Mouse (Mus musculus): ENCODE measurements at regions not wholly inside any gene's neighbourhood (a gene's known extent, or its start where the extent isn't known, plus 50 kb on each side); places are given as distances from the start of the nearest gene placed in this dataset.
A peak's percentile ranks its signal among the peaks of the same experiment; 100 is the strongest.
"Not testable (repeated sequence)": the region's sequence is repeated elsewhere in the genome, so short reads cannot be mapped to it uniquely, and the experiment has no call there.

DNA sequence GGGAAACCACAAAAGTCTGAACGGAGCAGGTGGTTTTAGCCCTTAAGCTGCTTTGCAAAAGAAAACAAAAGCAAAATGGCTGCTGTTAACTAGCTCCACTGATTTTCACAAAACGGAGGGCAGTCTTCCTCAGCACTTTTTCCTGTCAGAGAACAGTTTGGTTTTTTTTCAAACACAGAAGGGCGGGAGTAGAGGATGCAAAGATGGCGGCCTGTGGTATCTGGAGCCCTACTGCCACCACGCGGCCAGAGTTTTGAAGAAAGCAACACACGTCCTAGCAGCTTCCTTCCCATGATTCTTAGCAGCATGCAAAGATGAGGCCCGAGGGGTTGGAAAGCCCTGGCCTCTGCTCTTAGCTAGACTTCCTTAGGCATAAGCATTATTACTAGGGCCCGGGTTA is 191.6 kb upstream of the Olfr1324 start:
- Histone ChIP-seq H3K9me3 (no peaks in the 10 kb centered on the region), H3K27me3 (no peaks in the 10 kb centered on the region), H3K9ac (replicated peaks) (no peak overlapping the region), H3K27ac (0 out of 2 replicates have a peak overlapping the region, but pooled peaks have one; percentile 17), H3K4me2 (no peak overlapping the region), H3K4me3 (replicated peaks) (no peak overlapping the region), H3K36me3 (peaks cover 15% of the 10 kb centered on the region), H3K4me1 (replicated peaks) (no peaks in the 10 kb centered on the region)
- 60% methylated on average over 9 of the region's 9 CpGs for WGBS
- ATAC-seq (ENCODE audit: insufficient number of reproducible peaks, insufficient read depth, low FRiP score, low TSS enrichment, low read depth): no peak

DNA sequence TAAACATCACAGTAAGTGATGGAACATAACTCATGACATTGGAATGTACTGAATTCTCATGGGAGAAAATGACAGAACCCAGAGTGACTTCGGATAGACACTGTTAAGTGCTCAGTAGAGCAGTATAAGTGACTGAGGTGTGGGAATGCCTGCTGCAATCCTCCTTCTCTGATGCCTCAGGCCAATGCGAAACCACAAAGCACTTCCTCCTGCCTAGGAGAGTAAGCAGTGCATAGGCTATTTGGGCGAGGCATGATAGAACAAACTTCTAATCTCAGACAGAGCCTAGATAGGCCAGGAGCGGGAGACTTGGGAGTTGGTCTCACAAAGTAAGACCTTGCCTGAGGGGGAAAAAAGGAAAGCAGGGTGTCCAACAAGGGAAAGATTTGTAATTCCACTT is 190.6 kb upstream of the Olfr1324 start:
- Histone ChIP-seq H3K4me3 (replicated peaks) (no peak overlapping the region), H3K9me3 (no peaks in the 10 kb centered on the region), H3K9ac (replicated peaks) (no peak overlapping the region), H3K27me3 (no peaks in the 10 kb centered on the region), H3K36me3 (peaks cover 15% of the 10 kb centered on the region), H3K27ac (no peak overlapping the region), H3K4me2 (no peak overlapping the region), H3K4me1 (replicated peaks) (no peaks in the 10 kb centered on the region)
- no peak for ATAC-seq (ENCODE audit: insufficient number of reproducible peaks, insufficient read depth, low FRiP score, low TSS enrichment, low read depth)
- 86% methylated on average over 4 of the region's 4 CpGs for WGBS

DNA sequence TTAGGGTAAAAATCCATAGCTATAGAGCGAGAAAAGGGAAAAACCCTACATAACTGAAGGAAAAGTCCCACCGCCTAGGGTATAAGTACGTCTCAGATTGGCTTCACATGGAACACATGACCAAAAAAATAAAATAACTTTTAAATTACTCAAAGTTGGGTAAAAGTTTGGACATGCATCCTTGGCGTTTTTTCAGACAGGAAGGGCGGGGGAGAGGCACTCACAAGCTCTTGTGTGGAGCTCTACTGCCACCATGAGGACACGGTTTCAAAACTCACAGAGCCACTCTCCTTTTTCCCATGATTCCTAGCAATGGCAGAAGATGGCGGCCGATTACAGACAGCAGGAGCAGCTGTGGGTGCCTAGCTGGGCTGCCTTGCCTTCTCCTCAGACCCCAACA is 188.6 kb upstream of the Olfr1324 start:
- not testable (repeated sequence) for ATAC-seq (ENCODE audit: insufficient number of reproducible peaks, insufficient read depth, low FRiP score, low TSS enrichment, low read depth); H3K4me1 ChIP-seq (replicated peaks); H3K27me3 ChIP-seq; H3K9me3 ChIP-seq; H3K9ac ChIP-seq (replicated peaks); H3K27ac ChIP-seq; H3K4me3 ChIP-seq (replicated peaks)
- 68% methylated on average over 8 of the region's 8 CpGs for whole genome bisulfite sequencing
- peaks cover 18% of the 10 kb centered on the region for H3K36me3 ChIP-seq
- H3K4me2 ChIP-seq: 0 out of 2 replicates have a peak overlapping the region, but pooled peaks have one; percentile 24

DNA sequence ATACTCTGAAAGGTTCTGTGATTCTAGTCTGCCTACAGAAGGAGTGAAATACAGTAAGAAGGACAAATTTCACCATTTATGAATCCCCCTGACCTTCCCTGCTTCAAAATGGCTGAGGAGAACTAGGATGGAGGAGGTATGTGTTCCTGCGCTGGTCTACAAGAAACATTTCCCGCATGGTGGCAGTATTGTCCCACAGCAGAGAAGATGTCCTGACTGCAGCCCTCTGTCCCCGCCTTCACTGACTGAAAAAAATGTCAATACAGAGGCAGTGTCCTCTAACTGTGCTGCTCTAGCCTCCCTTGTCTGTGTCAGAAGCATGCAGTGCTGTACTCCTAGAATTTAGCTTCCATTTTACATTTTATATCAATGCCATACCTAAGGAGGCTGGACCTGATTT is 186.6 kb upstream of the Olfr1324 start:
- Histone ChIP-seq H3K36me3 (peaks cover 14% of the 10 kb centered on the region), H3K4me3 (replicated peaks) (0 out of 2 replicates have a peak overlapping the region, but pooled peaks have one; percentile 15)
- H3K4me1 ChIP-seq (replicated peaks); ATAC-seq (ENCODE audit: insufficient number of reproducible peaks, insufficient read depth, low FRiP score, low TSS enrichment, low read depth); H3K9me3 ChIP-seq; H3K27ac ChIP-seq; H3K9ac ChIP-seq (replicated peaks); H3K27me3 ChIP-seq; H3K4me2 ChIP-seq: not testable (repeated sequence)
- 55% methylated on average over 3 of the region's 3 CpGs for WGBS

DNA sequence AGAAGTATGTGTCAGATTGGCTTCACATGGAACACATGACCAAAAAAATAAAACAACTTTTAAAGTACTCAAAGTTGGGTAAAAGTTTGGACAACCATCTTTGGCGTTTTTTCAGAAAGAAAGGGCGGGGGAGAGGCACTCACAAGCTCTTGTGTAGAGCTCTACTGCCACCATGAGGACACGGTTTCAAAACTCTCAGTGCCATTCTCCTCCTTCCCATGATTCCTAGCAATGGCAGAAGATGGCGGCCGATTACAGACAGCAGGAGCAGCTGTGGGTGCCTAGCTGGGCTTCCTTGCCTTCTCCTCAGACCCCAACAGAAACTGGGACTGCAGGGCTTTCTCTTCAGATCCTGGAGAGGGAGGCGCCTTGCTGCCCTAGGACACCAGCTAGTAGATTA is 186.1 kb upstream of the Olfr1324 start:
- not testable (repeated sequence) for H3K27ac ChIP-seq
- 65% methylated on average over 6 of the region's 6 CpGs for WGBS

DNA sequence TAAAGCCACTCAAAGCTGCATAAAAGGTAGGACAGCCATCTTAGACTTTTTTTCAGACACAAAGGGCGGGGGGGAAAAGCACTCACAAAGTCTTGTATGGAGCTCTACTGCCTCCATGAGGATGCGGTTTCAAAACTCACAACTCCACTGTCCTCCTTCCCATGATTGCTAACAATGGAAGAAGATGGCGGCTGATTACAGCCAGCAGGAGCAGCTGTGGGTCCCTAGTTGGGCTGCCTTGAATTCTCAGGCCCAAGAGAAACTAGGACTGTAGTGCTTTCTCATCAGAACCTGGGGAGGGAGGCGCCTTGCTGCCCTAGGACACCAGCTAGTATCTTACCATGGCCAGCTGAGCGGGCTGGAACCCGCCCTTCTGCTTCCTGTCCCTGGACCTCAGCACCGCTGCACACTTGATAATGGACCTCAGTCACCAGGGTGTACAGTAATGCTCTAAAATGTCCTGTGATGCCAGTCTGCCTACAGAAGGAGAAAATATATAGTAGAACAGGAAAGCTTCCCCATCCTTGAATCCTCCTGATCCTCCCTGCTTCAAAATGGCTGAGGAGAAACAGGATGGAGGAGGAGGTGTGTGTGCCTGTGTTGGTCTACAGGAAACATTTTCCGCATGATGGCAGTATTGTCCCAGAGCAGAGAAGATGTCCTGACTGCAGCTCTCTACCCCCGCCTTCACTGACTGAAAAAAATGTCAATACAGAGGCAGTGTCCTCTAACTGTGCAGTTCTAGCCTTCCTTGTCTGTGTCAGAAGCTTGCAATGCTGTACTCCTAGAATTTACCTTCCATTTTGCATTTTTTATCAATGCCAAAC is 183.7 kb upstream of the Olfr1324 start:
- Histone ChIP-seq H3K4me1 (replicated peaks) (no peaks in the 10 kb centered on the region), H3K4me2 (no peak overlapping the region; the same call in 1 of the 2 replicates), H3K4me3 (replicated peaks) (peak overlapping the region; percentile 27), H3K9me3 (no peaks in the 10 kb centered on the region), H3K9ac (replicated peaks) (no peak overlapping the region), H3K36me3 (peaks cover 13% of the 10 kb centered on the region; the same call in 1 of the 2 replicates), H3K27ac (no peak overlapping the region), H3K27me3 (no peaks in the 10 kb centered on the region)
- WGBS: 78% methylated on average over 9 of the region's 9 CpGs
- ATAC-seq (ENCODE audit: insufficient number of reproducible peaks, insufficient read depth, low FRiP score, low TSS enrichment, low read depth): no peak; the same call in 1 of the 2 replicates

More for the DNA sequence above, 186.1 kb upstream of the Olfr1324 start:
- Histone ChIP-seq H3K4me3 (replicated peaks) (0 out of 2 replicates have a peak overlapping the region, but pooled peaks have one; percentile 15), H3K36me3 (peaks cover 15% of the 10 kb centered on the region; the same call in 1 of the 2 replicates)
- not testable (repeated sequence) for H3K4me1 ChIP-seq (replicated peaks); H3K27me3 ChIP-seq; H3K9me3 ChIP-seq; H3K4me2 ChIP-seq; ATAC-seq (ENCODE audit: insufficient number of reproducible peaks, insufficient read depth, low FRiP score, low TSS enrichment, low read depth); H3K9ac ChIP-seq (replicated peaks)

DNA sequence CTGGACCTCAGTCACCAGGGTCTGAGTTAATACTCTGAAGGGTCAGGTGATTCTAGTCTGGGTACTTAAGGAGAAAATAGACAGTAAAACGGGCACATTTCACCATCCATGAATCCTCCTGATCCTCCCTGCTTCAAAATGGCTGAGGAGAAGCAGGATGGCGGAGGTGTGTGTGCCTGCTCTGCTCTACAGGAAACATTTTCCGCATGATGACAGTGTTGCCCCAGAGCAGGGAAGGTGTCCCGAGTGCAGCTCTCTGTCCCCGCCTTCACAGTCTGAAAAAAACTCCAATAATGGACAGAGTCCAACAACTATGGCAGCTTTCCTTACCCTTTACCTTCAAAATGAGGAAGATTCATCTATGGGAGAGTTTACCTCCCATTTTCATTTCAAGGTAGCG is 179.8 kb upstream of the Olfr1324 start:
- H3K9me3 ChIP-seq; H3K4me3 ChIP-seq (replicated peaks); H3K4me2 ChIP-seq; ATAC-seq (ENCODE audit: insufficient number of reproducible peaks, insufficient read depth, low FRiP score, low TSS enrichment, low read depth); H3K9ac ChIP-seq (replicated peaks); H3K27ac ChIP-seq; H3K27me3 ChIP-seq; H3K4me1 ChIP-seq (replicated peaks): not testable (repeated sequence)
- H3K36me3 ChIP-seq: peaks cover 15% of the 10 kb centered on the region; the same call in 1 of the 2 replicates
- WGBS: 84% methylated on average over 6 of the region's 6 CpGs

DNA sequence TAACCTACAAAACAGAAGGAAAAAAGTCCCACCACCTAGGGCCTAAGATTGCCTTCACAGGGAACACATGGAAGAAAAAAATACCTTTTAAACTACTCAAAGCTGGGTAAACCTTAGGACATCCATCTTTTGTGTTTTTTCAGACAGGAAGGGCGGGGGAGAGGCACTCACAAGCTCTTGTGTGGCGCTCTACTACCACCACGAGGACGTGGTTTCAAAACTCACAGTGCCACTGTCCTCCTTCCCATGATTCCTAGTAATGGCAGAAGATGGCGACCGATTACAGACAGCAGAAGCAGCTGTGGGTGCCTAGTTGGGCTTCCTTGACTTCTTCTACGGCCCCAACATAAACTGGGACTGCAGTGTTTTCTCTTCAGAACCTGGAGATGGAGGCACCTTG is 179.3 kb upstream of the Olfr1324 start:
- H3K27me3 ChIP-seq: no peaks in the 10 kb centered on the region
- no peak overlapping the region for H3K27ac ChIP-seq
- peaks cover 19% of the 10 kb centered on the region; the same call in 1 of the 2 replicates for H3K36me3 ChIP-seq
- no peak overlapping the region for H3K4me2 ChIP-seq
- no peaks in the 10 kb centered on the region for H3K4me1 ChIP-seq (replicated peaks)
- no peak for ATAC-seq (ENCODE audit: insufficient number of reproducible peaks, insufficient read depth, low FRiP score, low TSS enrichment, low read depth)
- H3K9ac ChIP-seq (replicated peaks): no peak overlapping the region
- no peaks in the 10 kb centered on the region for H3K9me3 ChIP-seq
- no peak overlapping the region for H3K4me3 ChIP-seq (replicated peaks)
- WGBS: 88% methylated on average over 7 of the region's 7 CpGs

DNA sequence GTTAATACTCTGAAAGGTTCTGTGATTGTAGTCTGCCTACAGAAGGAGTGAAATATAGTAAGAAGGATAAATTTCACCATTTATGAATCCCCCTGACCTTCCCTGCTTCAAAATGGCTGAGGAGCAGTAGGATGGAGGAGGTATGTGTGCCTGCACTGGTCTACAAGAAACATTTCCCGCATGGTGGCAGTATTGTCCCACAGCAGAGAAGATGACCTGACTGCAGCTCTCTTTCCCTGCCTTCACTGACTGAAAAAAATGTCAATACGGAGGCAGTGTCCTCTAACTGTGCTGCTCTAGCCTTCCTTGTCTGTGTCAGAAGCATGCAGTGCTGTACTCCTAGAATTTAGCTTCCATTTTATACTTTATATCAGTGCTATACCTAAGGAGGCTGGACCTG is 177.2 kb upstream of the Olfr1324 start:
- not testable (repeated sequence) for H3K27ac ChIP-seq; H3K9ac ChIP-seq (replicated peaks); H3K9me3 ChIP-seq; ATAC-seq (ENCODE audit: insufficient number of reproducible peaks, insufficient read depth, low FRiP score, low TSS enrichment, low read depth); H3K4me3 ChIP-seq (replicated peaks); H3K4me2 ChIP-seq; H3K27me3 ChIP-seq; H3K4me1 ChIP-seq (replicated peaks)
- WGBS: 66% methylated on average over 2 of the region's 2 CpGs
- peaks cover 16% of the 10 kb centered on the region; the same call in 1 of the 2 replicates for H3K36me3 ChIP-seq

DNA sequence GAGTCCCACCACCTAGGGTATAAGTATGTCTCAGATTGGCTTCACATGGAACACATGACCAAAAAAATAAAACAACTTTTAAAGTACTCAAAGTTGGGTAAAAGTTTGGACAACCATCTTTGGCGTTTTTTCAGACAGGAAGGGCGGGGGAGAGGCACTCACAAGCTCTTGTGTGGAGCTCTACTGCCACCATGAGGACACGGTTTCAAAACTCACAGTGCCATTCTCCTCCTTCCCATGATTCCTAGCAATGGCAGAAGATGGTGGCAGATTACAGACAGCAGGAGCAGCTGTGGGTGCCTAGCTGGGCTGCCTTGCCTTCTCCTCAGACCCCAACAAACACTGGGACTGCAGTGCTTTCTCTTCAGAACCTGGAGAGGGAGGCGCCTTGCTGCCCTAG is 176.7 kb upstream of the Olfr1324 start:
- not testable (repeated sequence) for H3K27ac ChIP-seq; H3K9ac ChIP-seq (replicated peaks); H3K4me1 ChIP-seq (replicated peaks); H3K4me3 ChIP-seq (replicated peaks); H3K9me3 ChIP-seq; H3K4me2 ChIP-seq; H3K27me3 ChIP-seq; ATAC-seq (ENCODE audit: insufficient number of reproducible peaks, insufficient read depth, low FRiP score, low TSS enrichment, low read depth)
- WGBS: 67% methylated on average over 4 of the region's 4 CpGs
- peaks cover 20% of the 10 kb centered on the region; the same call in 1 of the 2 replicates for H3K36me3 ChIP-seq

DNA sequence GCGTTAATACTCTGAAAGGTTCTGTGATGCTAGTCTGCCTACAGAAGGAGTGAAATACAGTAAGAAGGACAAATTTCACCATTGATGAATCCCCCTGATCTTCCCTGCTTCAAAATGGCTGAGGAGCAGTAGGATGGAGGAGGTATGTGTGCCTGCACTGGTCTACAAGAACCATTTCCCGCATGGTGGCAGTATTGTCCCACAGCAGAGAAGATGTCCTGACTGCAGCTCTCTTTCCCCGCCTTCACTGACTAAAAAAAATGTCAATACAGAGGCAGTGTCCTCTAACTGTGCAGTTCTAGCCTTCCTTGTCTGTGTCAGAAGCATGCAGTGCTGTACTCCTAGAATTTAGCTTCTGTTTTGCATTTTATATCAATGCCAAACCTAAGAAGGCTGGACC is 174.6 kb upstream of the Olfr1324 start:
- not testable (repeated sequence) for H3K9ac ChIP-seq (replicated peaks); H3K27me3 ChIP-seq; ATAC-seq (ENCODE audit: insufficient number of reproducible peaks, insufficient read depth, low FRiP score, low TSS enrichment, low read depth); H3K4me1 ChIP-seq (replicated peaks); H3K9me3 ChIP-seq; H3K27ac ChIP-seq
- peak overlapping the region; percentile 33; the same call in 1 of the 2 replicates for H3K4me2 ChIP-seq
- peak overlapping the region; percentile 21 for H3K4me3 ChIP-seq (replicated peaks)
- WGBS: 69% methylated on average over 3 of the region's 3 CpGs
- H3K36me3 ChIP-seq: peaks cover 28% of the 10 kb centered on the region; the same call in 1 of the 2 replicates
